Mouse (Mus musculus) kidney, adult 11 months (tissue): Measurements from ENCODE around the gene Brd4.

Experiments used
- DNase-seq: peaks from one replicate; pipeline ENCODE4 v3.0.0; 2022

The Brd4 gene

DNA sequence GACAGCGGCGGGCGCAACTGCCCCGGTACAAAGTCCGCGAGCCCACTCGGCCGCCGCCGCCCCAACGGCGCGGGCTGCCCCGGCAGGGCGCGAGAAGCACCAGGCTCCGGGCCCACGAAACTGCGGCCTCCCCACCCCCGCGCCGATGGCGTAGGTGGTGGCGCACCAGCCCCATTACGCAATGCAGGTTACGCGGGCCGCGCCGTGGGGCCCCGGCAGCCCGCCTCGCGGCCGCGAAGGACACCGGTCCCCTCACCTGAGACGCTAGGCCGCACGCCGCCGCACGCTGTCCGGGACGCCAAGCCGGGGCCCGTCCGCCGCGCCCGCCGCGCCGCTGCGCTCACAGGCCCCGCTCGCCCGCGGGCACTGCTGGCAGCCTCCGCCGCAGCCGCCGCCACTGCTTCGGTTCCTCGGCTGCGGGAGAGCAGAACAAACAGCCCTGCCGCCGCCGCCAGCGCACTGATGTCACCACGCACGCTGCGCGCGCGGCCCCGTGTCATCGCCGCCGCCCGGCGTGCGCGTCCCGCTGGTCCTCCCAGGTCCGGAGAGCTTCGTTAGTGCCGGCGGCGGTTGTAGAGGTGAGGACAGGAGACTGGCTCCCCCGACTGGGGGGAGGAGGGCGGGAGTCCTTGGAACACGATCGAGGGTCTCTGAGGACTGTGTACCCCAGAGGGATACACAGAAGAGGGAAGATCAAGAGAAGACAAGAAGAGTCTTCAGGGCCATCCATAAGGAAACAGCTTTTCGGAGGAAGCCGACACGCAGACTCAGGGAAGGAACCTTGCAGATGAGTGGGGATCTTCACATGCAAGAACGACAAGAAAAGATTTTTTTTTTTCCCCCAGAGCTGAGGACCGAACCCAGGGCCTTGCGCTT lies at the start of gene Brd4:
Gene Brd4, minus strand, starts transcription at position 461 of the 876 bp plus-strand sequence.
- DNase-seq, result peak; percentile 90

DNA sequence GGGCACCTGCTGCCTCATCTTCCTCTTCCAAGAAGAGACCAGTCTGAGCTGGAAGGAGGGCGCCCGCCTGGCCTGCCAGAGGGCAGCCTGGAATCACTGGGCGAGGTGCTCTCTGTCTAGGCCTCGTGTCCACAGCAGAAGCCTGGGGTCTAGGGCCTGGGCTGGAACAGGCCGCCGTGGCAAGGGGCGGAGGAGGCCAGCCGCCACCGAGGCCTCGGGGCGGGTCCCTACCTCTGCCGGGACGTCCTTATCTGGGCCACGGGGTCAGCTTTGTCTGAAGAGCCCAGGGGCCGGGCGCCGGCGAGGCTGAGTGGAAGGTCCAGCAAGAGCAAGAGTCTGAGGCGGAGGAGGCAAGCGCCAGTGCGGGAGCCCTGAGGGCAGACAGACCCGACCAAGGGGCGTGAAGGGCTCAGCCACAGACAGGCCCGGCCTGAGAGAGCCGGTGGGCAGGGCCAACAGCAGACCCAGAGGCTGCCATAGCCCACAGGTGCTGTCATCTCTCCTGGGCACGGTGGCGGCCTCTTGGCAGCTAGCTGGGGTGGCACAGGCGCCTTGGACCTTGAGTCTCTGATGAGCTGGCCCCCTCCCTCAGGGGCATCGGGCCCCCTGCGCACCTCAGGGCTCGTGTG lies 49.3 kb upstream of the Brd4 start:
- DNase-seq, result no peak

DNA sequence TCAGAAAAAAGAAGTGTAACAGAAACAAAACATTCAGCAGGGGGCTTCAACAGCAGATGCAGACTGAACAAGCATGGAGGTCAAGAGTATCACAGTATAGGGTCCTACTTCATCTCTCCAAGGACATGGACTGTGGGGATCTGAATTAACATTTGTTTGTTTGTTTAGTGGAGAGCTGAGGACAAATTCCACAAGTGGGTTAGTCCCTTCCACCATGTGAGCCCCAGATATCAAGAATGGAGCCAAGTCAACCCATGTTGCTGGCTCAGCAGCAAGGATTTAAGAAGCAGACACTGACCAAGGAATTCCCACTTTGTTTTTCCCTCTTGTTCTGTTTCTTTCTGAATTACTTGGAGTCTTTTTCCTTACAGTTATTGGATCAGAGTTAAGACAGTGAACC lies 43.0 kb upstream of the Brd4 start:
- DNase-seq, result no peak

DNA sequence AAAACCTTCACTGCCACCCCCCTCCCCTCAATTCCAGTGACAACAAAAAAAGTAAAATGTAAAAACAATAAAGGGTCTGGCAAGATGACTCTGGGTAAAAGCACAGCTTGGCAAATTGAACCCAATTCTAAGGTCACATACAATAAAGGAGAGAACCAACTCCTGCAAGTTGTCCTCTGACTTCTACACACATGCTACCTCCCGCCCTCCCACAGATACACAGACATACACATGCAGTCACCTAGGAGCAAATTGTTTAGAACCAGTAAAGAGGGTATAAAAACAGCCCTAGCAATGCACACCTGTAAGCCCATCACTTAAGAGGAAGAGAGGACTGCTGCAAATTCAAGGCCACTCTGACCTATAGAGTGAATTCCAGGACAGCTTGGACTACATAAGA lies 38.3 kb upstream of the Brd4 start:
- DNase-seq, result no peak

DNA sequence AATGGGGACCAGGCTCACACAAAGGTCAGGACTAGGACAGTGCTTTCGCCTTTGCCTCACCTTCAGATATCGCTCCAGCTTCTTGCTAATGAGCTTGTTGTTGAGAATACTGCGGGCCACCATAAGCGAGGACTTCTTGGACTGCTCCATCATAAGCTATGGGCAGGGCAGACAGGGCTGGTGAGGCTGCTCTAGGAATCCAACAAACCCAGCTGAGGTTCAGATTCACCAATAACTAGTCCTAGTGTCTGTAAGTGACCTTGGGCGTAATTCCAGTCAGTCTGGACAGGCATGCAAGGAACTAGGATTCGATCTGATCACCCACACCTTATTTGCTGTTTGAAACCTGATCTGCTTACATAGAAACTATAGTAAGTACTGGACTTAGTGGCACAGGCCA lies 37.3 kb upstream of the Brd4 start:
- DNase-seq, result peak; percentile 39

DNA sequence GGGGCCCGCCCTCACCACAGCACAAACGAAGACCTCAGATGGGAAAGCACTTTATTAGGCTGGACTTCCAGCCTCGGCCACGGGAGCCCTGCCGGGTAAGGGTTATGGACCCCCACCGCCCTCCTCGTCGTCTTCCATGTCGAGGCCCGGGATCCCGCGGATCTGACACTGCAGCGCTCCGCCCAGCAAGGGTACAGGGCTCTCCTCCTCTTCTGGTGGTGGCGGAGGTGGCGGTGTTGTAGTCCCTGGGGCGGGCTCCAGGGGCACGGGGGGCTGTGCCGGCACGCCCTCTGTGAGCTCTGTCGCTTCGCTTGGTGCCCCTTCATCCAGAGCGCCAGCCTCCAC lies 36.8 kb upstream of the Brd4 start:
- no peak for DNase-seq

DNA sequence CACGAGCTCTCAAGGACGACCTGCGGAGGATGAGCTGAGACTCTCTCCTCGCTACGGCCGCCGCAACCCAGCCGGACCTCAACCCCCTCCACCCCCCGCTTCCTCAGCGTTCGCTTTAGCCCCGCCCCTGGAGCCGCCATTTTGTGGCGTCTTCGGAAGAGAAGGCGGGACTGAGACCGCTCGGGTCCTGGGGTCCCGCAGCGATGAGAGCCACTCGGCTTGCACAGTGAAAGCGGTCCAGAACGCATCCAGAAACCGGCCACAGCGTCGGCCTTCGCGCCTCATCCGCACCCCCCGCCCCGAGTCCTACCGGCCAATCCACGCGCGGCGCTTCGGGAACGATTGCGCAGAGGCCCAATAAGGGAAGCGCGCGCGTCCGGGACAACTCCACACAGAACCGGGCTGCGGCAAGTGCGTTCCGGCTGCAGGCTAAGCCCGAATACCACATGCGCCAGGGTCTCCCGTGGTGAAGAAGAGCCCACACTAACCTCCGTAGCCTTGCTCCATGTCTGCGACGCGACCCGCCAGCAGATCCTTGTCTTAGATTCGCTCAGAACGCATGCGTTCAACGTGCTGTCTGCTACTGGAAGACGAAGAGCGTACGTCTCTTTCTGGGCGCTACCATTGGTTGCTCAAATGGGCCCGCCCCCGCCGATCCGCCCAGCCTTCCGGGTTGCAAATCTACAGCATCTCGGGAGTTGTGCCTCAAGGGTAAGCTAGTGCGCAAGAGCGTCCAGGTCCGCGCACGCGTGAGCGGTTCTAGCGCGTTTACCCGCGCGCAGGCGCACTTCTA lies 36.3 kb upstream of the Brd4 start, which contains the start of gene Akap8:
Gene Akap8, minus strand, starts transcription at position 642 of the 793 bp plus-strand sequence.
- DNase-seq, result peak; percentile 99

DNA sequence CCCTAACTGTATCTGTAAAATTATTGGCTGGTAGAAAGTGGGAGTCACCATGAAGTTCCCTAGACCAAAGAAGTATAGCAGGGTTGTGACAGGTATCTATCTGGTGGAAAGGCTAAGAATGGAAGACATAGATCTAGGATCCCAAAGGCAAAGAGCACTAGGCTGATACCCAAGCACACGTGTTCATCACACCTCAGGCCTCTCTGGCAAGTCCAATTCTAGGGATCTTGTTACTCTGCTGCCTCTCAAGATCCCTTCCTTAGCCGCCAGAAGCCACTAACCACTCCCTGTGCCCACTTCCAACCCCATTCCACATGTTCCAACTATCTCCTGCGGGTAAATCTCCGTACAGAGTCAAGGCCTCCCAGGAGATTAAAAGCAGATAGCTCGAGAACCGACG lies 35.4 kb upstream of the Brd4 start:
- no peak for DNase-seq

DNA sequence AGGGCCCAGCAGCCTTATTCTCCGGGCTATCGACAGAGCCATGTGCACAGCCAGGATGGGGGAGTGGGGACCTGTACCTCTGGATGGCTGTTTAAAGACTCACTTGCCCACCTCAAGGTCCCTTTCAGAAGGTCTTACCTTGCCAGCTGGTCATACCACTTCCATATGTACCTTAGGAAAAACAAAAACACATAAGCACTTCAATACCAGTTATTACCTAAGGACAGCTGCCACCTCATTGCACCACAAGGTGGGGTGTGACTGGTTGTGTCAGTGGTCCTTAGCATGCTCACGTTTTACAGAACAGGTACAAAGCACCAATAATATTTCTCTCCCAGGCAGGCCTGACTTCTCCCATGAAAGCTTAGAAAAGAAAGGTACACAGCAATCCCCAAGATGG lies 33.2 kb upstream of the Brd4 start:
- DNase-seq, result no peak

DNA sequence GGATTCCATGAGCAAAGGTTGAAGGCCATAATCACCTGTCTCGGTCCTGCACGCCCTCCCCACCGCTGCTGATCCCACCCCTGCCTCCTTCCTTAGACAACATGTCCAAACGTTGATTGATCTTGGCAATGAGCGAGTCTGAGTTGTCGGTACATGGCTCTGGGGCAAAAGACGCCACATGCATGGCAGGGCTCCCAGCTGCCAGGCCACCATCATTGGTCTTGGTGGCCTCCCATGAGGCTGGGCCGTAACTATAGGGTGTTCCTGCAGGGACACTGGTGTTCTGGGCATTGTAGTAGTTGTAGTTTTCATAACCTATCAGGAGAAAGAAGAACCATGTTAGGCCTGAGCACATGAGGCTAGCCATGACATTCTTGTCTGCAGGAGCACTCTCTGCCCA lies 32.5 kb upstream of the Brd4 start:
- no peak for DNase-seq

DNA sequence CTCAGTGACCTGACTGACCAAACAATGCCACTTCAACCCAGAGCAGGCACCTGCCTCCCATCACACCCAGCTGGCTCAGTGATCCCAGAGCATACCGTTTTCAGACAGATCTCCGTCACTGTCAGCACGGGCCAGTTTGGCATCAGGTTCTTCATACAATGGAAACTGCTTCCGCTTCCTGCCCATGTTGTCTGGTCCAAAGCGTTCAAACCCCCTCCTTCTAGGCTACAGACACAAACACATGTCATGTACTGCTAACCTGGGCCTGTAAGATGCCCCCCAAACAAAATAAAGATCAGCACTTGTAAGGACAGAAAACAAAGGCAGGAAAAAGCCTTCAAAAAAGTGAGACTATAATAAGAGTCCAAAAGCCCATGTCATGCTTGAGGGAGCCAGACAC lies 31.0 kb upstream of the Brd4 start:
- no peak for DNase-seq

DNA sequence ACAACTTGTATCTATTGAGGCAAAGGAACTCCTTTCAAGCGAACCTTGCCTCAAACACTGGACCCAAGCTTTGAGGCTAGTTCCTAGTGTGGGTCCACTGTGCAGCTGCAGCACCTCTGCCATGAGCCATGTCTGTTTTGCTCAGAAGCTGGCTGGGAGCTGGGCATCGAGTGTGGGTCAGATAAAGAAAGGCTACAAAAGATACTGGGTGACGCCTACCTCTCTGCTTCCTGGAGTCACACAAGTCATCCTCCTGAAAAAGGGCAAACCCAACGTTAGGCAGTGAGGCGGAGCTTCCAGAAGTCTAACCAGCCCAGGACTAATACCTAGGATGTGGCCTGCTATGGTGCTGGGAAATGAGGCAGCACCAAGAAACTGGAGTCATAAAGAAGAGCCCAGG lies 29.4 kb upstream of the Brd4 start:
- DNase-seq, result no peak

DNA sequence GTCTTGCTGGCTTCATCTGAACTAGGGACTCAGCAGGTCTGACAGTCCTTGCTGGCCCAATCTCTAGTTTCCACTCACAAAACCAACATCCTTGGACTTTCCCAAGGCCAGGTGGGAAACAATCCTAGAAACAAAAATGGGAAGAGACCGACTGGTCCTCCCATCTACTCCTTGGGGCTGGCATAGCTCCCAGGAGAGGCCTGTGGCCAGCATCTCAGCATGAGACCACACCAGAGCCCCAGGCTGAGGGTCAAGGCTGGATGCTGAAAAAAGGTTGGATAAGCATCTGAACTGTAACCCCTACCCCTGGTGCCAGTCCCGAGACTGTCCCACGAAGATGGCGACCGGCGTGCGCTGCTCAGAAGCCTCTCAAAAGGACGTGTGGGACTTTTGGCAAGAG lies 28.3 kb upstream of the Brd4 start:
- DNase-seq, result no peak

DNA sequence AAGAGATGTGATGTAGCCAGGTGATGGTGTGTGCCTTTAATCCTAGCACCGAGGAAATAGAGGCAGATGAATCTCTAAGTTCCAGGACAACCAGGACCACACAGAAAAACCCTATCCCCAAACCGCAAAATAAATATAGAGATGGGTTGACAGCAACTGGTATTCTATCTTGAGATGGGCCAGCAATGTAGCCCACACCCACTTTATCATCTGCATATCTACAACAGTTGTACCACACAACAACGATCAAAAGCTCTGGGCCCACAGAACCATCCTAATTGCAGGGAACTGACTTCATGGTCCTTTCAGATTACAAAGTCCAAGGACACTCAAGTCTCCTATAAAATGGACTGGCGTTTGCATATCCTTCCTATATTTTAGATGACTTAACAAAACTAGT lies 23.4 kb upstream of the Brd4 start:
- DNase-seq, result no peak

DNA sequence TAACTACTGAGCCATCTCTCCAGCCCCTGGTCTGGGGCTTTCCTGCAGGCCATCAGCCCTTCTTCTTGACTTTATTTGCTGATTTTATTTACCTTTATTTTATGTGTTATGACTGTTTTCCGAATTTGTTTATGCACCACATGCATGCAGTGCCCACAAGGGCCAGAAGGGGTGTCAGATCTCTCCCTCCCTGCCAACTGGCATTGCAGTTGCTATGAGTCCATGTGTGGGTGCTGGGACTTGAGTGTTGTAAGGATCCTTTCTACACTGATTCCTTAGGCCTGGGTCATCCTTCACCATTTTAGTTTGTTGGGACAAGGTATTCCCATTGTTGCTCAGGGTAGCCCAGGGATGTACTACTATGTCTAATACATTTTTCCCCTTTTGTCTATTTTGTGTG lies 13.6 kb upstream of the Brd4 start:
- no peak for DNase-seq

DNA sequence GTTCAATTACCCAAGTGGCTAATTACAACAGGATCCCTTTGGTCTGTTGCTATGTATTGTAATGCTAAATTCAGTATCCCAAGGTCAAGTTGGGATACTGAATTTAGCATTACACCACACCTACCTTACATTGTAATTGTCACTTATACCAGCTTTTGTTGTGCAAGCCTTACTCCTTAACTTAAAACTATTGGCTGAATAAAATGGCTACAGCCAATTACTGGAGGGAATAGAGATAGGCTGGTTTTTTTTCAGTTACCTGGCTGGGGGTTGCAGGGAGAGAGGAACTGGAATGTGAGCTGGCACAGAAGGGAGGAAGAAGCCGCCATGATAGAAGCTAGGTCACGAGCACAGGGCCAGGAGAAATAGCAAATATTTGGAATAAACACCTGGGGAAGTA lies 11.4 kb upstream of the Brd4 start:
- no peak for DNase-seq

DNA sequence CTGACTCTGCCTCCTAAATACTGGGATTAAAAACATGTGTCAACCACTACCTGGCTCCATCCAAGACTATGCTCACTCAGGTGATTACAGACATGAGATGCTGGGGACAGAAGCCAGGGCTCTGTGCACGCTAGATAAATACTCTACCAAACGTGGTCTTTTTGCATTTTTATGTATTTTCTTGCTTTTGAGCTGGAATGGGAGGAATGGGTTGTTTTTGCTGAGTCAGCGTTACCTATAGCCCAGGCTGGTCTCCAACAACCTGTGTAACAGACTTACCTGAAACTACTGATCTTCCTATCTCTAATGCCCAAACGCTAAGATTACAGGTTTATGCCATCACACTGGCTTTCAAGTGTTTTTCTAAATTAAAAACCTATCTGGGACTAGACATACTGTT lies 10.6 kb upstream of the Brd4 start:
- no peak for DNase-seq

DNA sequence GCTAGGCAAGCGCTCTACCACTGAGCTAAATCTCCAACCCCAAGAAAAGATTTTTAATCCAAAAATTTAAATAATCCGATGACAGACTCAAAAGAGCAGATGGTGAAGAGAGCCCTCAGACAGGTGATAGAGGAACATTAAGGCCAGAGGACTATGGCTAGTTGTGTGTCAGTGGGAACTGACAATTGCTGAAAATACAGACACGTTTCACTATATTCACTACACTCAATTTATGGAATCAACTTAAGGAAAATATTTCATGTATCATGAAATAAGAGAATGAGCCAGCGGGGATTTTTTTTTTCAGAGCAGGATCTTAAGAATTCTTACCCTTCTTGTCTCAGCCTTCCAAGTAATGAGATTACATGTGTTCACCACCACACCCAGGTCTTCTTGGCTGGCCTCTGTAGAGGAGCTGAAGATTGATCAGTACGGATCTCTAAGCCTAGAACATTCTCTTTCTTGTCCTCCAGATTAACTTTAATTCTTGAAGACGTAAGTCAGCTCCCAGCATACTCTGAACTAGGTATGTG lies 682 bp upstream of the Brd4 start:
- no peak for DNase-seq

DNA sequence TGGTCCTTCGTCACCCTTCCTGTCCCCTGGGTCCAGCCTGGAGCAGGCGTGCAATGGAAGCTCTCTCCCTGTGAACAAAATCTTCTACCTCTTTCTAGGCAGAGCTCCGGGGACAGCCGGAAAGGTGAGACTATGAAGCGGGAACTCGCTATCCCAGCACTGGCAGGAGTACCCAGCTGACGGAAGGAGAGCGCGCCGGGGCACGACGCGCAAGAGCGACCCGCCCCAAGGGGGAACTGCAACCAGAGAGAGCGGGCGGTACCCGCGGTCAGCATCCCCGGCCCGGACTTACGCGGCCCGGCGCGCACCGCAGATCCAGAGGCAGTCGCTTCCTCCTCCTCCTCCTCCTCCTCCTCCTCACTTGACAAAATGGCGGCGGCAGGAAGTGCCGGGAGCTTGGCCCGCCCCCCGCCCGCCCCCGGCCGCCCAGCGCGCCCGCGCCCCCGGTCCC lies 726 bp downstream of the Brd4 start:
- DNase-seq, result peak; percentile 50

DNA sequence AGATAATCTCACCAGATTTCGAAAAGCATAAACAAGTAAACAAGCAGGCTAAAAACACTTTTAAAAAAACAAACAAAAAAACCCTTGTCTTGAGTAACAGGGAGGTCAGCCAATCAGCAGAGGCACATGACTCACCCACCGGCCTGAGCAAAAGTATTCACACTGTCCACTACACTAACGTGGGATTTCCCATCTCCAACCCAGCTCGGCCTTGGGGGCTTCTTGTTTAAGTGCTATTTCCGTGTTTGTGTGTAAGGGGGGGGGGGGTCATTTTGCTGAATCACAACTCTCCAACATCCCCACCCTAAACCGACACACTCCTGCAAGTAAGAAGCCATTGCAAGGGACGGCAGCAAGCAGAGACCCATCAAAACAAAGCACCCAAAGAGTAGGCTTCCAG lies 1.2 kb downstream of the Brd4 start:
- DNase-seq, result peak; percentile 19

DNA sequence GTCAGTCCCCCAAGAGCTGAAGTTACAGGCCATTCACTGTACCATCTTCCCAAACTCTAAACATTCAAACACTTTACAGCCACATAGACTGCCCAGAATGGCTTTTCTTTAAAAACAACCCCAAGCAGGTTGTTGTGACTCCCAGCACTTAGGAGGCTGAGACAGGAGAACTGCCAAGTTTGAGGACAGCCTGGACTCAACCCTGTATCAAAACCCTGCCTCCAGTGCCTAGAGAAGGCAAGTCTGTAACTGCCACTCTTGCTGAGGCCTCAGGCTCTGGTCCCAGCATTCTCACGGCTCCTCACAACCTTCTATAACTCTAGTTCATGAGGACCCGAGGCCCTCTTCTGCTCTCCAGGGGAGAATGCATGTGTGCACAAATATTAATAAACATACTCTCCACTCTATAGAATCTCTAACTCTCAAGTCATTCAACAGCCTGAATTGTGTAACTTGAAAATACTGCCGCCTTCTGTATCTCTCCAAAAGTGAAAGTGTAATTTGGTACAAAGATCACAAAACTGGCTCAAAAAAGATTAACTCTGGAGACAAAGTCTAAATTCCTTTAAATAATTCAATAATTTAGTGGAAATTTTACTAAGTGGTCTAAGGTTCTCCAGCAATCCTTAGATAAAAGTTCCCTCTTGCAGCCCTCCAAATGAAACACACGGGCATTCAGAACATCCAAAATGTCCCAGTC lies 2.8 kb downstream of the Brd4 start:
- DNase-seq, result no peak

DNA sequence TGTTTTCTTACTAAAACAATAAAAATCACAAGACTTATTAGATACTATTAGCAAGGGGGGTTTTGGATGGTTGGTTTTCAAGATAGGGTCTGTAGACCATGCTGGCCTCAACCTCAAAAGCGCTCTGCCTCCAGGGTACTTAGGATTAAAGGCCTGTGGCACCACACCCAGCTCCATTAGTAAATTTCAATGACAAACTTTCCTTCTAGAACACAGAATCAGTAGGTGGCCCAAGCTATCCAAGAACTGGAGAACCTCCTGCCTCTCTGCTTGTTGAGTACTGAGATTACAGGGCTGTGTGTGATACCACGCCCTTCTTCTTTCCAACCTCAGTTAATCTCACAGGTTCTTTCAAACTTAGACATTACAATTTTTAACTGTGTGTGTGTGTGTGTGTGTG lies 3.4 kb downstream of the Brd4 start:
- no peak for DNase-seq

DNA sequence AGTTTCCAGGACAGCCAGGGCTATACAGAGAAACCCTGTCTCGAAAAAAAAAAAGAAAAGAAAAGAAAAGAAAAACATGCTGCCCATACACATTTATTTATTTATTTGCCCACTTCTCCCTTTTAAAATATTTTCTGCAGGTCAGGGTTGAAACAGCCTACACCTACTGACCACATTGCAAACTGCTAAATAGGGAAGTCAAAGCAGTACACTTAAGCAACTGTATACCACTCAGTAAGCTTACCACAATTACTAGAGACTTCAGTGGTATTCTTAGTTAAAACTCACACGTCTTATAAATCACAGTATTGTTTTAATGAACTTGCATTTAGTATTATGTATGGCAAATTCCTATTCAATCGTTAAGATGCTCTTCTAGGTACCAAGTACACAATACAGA lies 3.9 kb downstream of the Brd4 start:
- DNase-seq, result no peak
